Mouse (Mus musculus) cerebellum, adult 2 months (tissue): Measurements from ENCODE around the gene Tbc1d1.

Experiments used
- CTCF ChIP-seq: fragments of 200-500 bp; IDR thresholded peaks from 2 replicates; pipeline ENCODE4 v1.5.1; 2011; ENCODE audit warnings: low read depth, mild to moderate bottlenecking, control low read depth, low read length, moderate library complexity, borderline replicate concordance; ENCODE audit not compliant: insufficient read depth
- POLR2A ChIP-seq: fragments of 200-500 bp; IDR thresholded peaks from 2 replicates; pipeline ENCODE4 v1.6.1; 2011; ENCODE audit warnings: low read length, control low read depth, borderline replicate concordance; ENCODE audit not compliant: insufficient read depth

- TF ChIP-seq CTCF (no peak), POLR2A (no peak)
Measured at GRCm38 (mm10) chr5:64340366-64340765, 184.3 kb downstream of the Tbc1d1 start.
